Mouse (Mus musculus) MEL (cell line): ENCODE results near the gene Tekt5. TPM values are rescaled to one million over a fixed set of nuclear protein-coding genes. Genes with fewer than 3 reads are reported as not detected.

ENCODE experiments used
- DNase-seq: peaks from one replicate; pipeline ENCODE4 v3.0.0; 2011; ENCODE audit warnings: low read depth, low spot score
- H3K27ac ChIP-seq: 2 replicates; pipeline ENCODE4 v1.5.1; 2012; ENCODE audit warnings: low read depth, mild to moderate bottlenecking, control low read depth, low read length, moderate library complexity; ENCODE audit not compliant: control insufficient read depth
- H3K27me3 ChIP-seq, 2 experiments: fragments of 150-350 bp in 1 of 2; sonication (generic) in 1 of 2; 2 replicates each; pipeline ENCODE4 v1.6.1; 2012; ENCODE audit warnings: low read length in 2 of 2, mild to moderate bottlenecking in 2 of 2, improper control_type of control experiment in 1 of 2, moderate library complexity in 1 of 2; ENCODE audit not compliant: insufficient read depth in 2 of 2, control insufficient read depth in 1 of 2
- H3K36me3 ChIP-seq, 2 experiments: 2 replicates each; pipeline ENCODE4 v1.6.1; 2012 to 2014; ENCODE audit warnings: low read length in 2 of 2, improper control_type of control experiment in 1 of 2, inconsistent platforms in 1 of 2, mild to moderate bottlenecking in 1 of 2; ENCODE audit not compliant: insufficient read depth in 2 of 2, control insufficient read depth in 1 of 2
- H3K4me1 ChIP-seq, 2 experiments: fragments of 150-350 bp in 1 of 2; sonication (generic) in 1 of 2; 2 replicates each; pipeline ENCODE4 v1.6.1; 2012; ENCODE audit warnings: low read length in 2 of 2, improper control_type of control experiment in 1 of 2, mild to moderate bottlenecking in 1 of 2; ENCODE audit not compliant: insufficient read depth in 2 of 2, control insufficient read depth in 1 of 2
- H3K4me3 ChIP-seq, 2 experiments: fragments of 150-350 bp in 1 of 2; sonication (generic) in 1 of 2; 2 replicates each; pipeline ENCODE4 v1.5.1; 2012; ENCODE audit warnings: low read depth in 2 of 2, low read length in 2 of 2, mild to moderate bottlenecking in 2 of 2, moderate library complexity in 2 of 2, control low read depth in 1 of 2, improper control_type of control experiment in 1 of 2; ENCODE audit not compliant: control insufficient read depth in 1 of 2, insufficient read depth in 1 of 2
- H3K79me2 ChIP-seq: 2 replicates; pipeline ENCODE4 v1.6.1; 2012; ENCODE audit warnings: mild to moderate bottlenecking, low read length, moderate library complexity; ENCODE audit not compliant: control insufficient read depth, poor library complexity, insufficient read depth
- H3K9ac ChIP-seq: 2 replicates; pipeline ENCODE4 v1.6.1; 2012; ENCODE audit warnings: low read depth, mild to moderate bottlenecking, control low read depth, low read length, moderate library complexity; ENCODE audit not compliant: control insufficient read depth, poor library complexity, severe bottlenecking
- H3K9me3 ChIP-seq: fragments of 150-350 bp; sonication (generic); replicated peaks from 2 replicates; pipeline ENCODE4 v1.6.1; 2012; ENCODE audit warnings: mild to moderate bottlenecking, low read length, improper control_type of control experiment, moderate library complexity; ENCODE audit not compliant: insufficient read depth
- CHD1 ChIP-seq: IDR thresholded peaks from 2 replicates; pipeline ENCODE4 v1.6.1; 2012; ENCODE audit warnings: low read depth, mild to moderate bottlenecking, inconsistent platforms, low read length, improper control_type of control experiment
- CHD2 ChIP-seq: IDR thresholded peaks from 2 replicates; pipeline ENCODE4 v1.6.1; 2011; ENCODE audit warnings: low read length, improper control_type of control experiment
- CTCF ChIP-seq, 3 experiments: IDR thresholded peaks in 2 of 3; conservative IDR thresholded peaks in 1 of 3; 2 replicates each; pipeline ENCODE4 v1.5.1; 2011 to 2012; ENCODE audit warnings: low read length in 3 of 3, low read depth in 2 of 3, mild to moderate bottlenecking in 2 of 3, improper control_type of control experiment in 1 of 3, inconsistent platforms in 1 of 3, mixed read lengths in 1 of 3, moderate library complexity in 1 of 3; ENCODE audit not compliant: control insufficient read depth in 1 of 3, insufficient read depth in 1 of 3, poor library complexity in 1 of 3, severe bottlenecking in 1 of 3
- E2F4 ChIP-seq: IDR thresholded peaks from 2 replicates; pipeline ENCODE4 v1.6.1; 2011; ENCODE audit warnings: low read depth, low read length, improper control_type of control experiment, borderline replicate concordance
- ELF1 ChIP-seq: IDR thresholded peaks from 2 replicates; pipeline ENCODE4 v1.6.1; 2014; ENCODE audit warnings: low read depth, mild to moderate bottlenecking, inconsistent platforms, low read length, improper control_type of control experiment, moderate library complexity
- ETS1 ChIP-seq: IDR thresholded peaks from 2 replicates; pipeline ENCODE4 v1.6.1; 2012; ENCODE audit warnings: low read depth, mild to moderate bottlenecking, inconsistent platforms, low read length, improper control_type of control experiment, moderate library complexity
- GATA1 ChIP-seq: IDR thresholded peaks from 2 replicates; pipeline ENCODE4 v1.6.1; 2011; ENCODE audit warnings: low read depth, low read length, improper control_type of control experiment
- JUND ChIP-seq: IDR thresholded peaks from 2 replicates; pipeline ENCODE4 v1.6.1; 2011; ENCODE audit warnings: low read depth, mild to moderate bottlenecking, improper control_type of control experiment, low read length
- KAT2A ChIP-seq: conservative IDR thresholded peaks from 2 replicates; pipeline ENCODE4 v1.6.1; 2012; ENCODE audit warnings: low read depth, low read length, improper control_type of control experiment, inconsistent platforms
- MAX ChIP-seq: IDR thresholded peaks from 2 replicates; pipeline ENCODE4 v1.6.1; 2011; ENCODE audit warnings: low read length, improper control_type of control experiment
- MEF2A ChIP-seq: IDR thresholded peaks from 2 replicates; pipeline ENCODE4 v1.6.1; 2014; ENCODE audit warnings: low read depth, mild to moderate bottlenecking, inconsistent platforms, low read length, improper control_type of control experiment; ENCODE audit not compliant: poor library complexity, insufficient replicate concordance, severe bottlenecking; ENCODE audit errors: extremely low read depth
- MXI1 ChIP-seq: IDR thresholded peaks from 2 replicates; pipeline ENCODE4 v1.6.1; 2011; ENCODE audit warnings: mild to moderate bottlenecking, low read depth, low read length, improper control_type of control experiment
- MYB ChIP-seq: IDR thresholded peaks from 2 replicates; pipeline ENCODE4 v1.6.1; 2011; ENCODE audit warnings: mild to moderate bottlenecking, low read depth, low read length, improper control_type of control experiment
- MYC ChIP-seq: IDR thresholded peaks from 2 replicates; pipeline ENCODE4 v1.6.1; 2011; ENCODE audit warnings: low read depth, mild to moderate bottlenecking, low read length, improper control_type of control experiment, moderate library complexity
- POLR2AphosphoS5 ChIP-seq: IDR thresholded peaks from 2 replicates; pipeline ENCODE4 v1.6.1; 2012; ENCODE audit warnings: low read depth, borderline replicate concordance, mild to moderate bottlenecking, inconsistent platforms, low read length, moderate library complexity, mixed read lengths
- RAD21 ChIP-seq: IDR thresholded peaks from 2 replicates; pipeline ENCODE4 v1.6.1; 2011; ENCODE audit warnings: mild to moderate bottlenecking, low read depth, low read length, improper control_type of control experiment
- TAL1 ChIP-seq: IDR thresholded peaks from 2 replicates; pipeline ENCODE4 v1.6.1; 2012; ENCODE audit warnings: mild to moderate bottlenecking, inconsistent platforms, low read length, moderate library complexity, mixed read lengths
- TCF12 ChIP-seq: IDR thresholded peaks from 2 replicates; pipeline ENCODE4 v1.6.1; 2014; ENCODE audit warnings: low read depth, mild to moderate bottlenecking, inconsistent platforms, low read length, improper control_type of control experiment, moderate library complexity
- USF1 ChIP-seq: IDR thresholded peaks from 2 replicates; pipeline ENCODE4 v1.6.1; 2014; ENCODE audit warnings: low read depth, mild to moderate bottlenecking, inconsistent platforms, low read length, improper control_type of control experiment, moderate library complexity
- ZNF384 ChIP-seq: IDR thresholded peaks from 2 replicates; pipeline ENCODE4 v1.6.1; 2012; ENCODE audit warnings: low read depth, mild to moderate bottlenecking, inconsistent platforms, low read length, improper control_type of control experiment
- polyA plus RNA-seq, 2 experiments: library from polyadenylated mRNA; stranded (reverse) in 1 of 2; unstranded in 1 of 2; fragments of >175 nt in 1 of 2; fragments of >200 nt in 1 of 2; gene quantifications; 2 replicates each; pipeline versions ENCODE4 v1.2.1 to v1.2.4; 2012; ENCODE audit warnings: low replicate concordance in 2 of 2, low read depth in 1 of 2; ENCODE audit not compliant: insufficient read length in 2 of 2, insufficient read depth in 1 of 2, missing spikeins in 1 of 2
- total RNA-seq: library from RNA; depleted of rRNA; stranded (reverse); fragments of 300-350 nt; gene quantifications from 2 replicates; pipeline ENCODE4 v1.2.3, GENCODE M21; 2012

Tekt5 gene
- total and polyA plus RNA-seq, 3 experiments: 0.08 to 0.25 TPM; not detected in 1

DNA sequence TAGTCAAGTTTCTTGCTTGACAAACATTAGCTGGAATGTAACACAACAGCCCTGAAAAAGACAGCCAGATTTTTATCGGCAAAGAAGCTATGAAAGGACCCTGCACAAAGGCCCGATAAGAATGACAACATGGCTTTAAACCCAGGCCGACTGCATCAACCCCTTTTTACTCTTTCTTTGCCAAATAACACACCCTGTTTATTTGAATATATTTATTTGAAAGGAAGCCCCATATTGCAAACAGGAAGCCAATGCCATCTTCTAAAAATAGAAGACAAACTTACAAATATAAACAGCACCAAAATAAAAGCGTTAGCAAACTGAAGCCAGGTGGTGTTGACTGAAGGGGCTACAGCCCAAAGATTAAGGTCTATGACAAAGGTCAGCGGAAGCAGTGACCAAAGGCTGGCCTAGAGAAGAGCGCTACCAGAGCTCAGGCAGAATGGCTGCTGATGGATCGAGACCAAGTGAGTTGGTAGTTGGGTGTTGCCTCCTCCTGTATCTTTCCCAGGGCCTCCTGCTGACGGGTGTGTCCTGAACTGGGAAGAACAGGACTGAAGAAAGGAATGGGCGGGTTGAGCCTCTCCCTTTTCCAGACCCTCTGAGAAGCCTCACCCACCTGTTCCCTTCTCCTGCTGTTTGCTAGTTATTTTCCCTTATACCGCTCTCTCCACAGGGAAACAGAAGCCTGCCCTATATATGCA lies 78.6 kb downstream of the Tekt5 start:
- Histone ChIP-seq H3K36me3 (no peaks in the 10 kb centered on the region), H3K9ac (no peak overlapping the region)

DNA sequence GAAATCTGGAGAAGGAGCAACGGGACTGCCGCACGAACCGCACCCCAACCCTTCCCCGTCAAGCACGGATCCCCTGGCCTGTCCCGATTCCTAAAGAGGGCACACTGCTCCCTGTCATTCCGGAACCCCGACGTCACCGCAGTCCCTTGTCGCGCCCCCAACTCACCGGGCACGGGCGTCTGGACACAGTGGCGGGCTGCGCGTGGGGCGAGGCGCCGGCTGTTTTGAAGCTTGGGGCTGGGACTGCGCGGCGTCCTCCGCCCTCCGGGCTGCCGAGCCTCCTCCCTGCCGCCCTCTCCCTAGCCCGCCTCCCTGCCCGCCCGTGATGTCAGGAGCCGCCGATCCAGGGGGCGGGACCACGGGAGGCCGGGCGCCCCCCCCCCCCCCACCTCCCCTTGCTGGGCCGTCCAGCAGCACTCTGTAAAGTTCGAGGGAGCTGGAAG lies 81.6 kb downstream of the Tekt5 start, which contains the start of gene Emp2:
TSS of gene Emp2 (minus strand) at position 323 of the 443 bp plus-strand sequence.
- Histone ChIP-seq H3K36me3 (no peaks in the 10 kb centered on the region), H3K4me3 (no peak within 1 kb of the TSS), H3K4me1 (no peaks in the 10 kb centered on the region), H3K27me3 (no peaks in the 10 kb centered on the region), H3K9ac (no peak within 1 kb of the TSS), H3K27ac (no peak within 1 kb of the TSS), H3K79me2 (no peaks in the 10 kb centered on the region), H3K9me3 (no peaks in the 10 kb centered on the region)
- DNase-seq: no peak
- TF ChIP-seq CHD2 (no peak), CHD1 (no peak), USF1 (no peak), RAD21 (no peak), GATA1 (no peak), ETS1 (no peak), ZNF384 (no peak), MXI1 (no peak), MAX (no peak), E2F4 (no peak), MYC (no peak), TCF12 (no peak), CTCF (IDR thresholded peaks at IDR 0.05 in 2 of 3, conservative IDR thresholded peaks at IDR 0.05 in 1 of 3; ENCODE audit: control insufficient read depth in 1 of 3, insufficient read depth in 1 of 3, low read depth in 2 of 3, low read length in 3 of 3, poor library complexity in 1 of 3, severe bottlenecking in 1 of 3) (no peak), JUND (no peak), KAT2A (no peak), MEF2A (no peak), TAL1 (no peak)

More for the DNA sequence above, 78.6 kb downstream of the Tekt5 start:
- H3K4me1 ChIP-seq: no peaks in the 10 kb centered on the region
- no peak for DNase-seq
- no peaks in the 10 kb centered on the region for H3K9me3 ChIP-seq
- no peaks in the 10 kb centered on the region for H3K79me2 ChIP-seq
- no peak overlapping the region for H3K4me3 ChIP-seq
- H3K27ac ChIP-seq: no peak overlapping the region
- no peak for TF ChIP-seq CHD2
- no peak for TF ChIP-seq CTCF (IDR thresholded peaks at IDR 0.05 in 2 of 3, conservative IDR thresholded peaks at IDR 0.05 in 1 of 3; ENCODE audit: control insufficient read depth in 1 of 3, insufficient read depth in 1 of 3, low read depth in 2 of 3, low read length in 3 of 3, poor library complexity in 1 of 3, severe bottlenecking in 1 of 3)
- no peak for TF ChIP-seq POLR2AphosphoS5
- no peak for TF ChIP-seq JUND
- TF ChIP-seq MYB: no peak
- TF ChIP-seq KAT2A: no peak
- no peak for TF ChIP-seq ELF1
- no peaks in the 10 kb centered on the region for H3K27me3 ChIP-seq
